Comparison of ENCODE assay signal across 8 mouse cellular contexts in the genomic region with DNA sequence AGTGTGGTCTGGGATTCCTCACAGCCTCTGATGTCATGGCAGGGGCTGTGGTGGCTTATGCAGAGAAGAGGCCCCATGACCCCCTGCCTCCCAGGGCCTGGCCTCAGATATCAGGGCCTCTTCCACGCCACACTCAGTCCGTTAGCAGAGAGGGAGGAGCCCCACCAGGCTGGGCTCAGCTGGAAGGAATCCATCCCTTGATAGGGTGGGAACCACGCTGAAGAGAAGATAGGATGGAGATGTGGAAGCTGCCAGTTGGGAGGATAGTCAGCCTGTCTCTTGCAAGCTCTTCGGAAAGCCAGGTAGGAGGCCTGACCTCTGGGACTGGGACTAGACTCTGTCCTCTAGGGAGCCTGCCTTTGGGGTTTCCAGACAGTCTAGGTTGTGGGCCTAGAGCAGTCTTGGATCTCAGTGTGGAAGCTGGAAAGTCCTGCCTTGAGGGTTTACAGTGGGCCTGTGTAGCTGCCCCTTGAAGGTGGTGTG.
DNase-seq lines count a peak whose midpoint lies in the region; ATAC-seq and TF ChIP-seq lines count a peak whose summit lies in the region.

No protein-coding gene starts in this region.

- peak overlapping the region; percentile 83 for H3K4me2 ChIP-seq in heart, embryonic 11.5 days
- H3K4me2 ChIP-seq in hindbrain, embryonic 11.5 days (replicated peaks; ENCODE audit: low read depth, low read length): peak overlapping the region; percentile 32
- peak overlapping the region; percentile 42 for H3K4me2 ChIP-seq in midbrain, embryonic 11.5 days

- no peaks in the 10 kb centered on the region for H3K36me3 ChIP-seq in heart, embryonic 11.5 days (ENCODE audit: control insufficient read depth, insufficient read depth, low read length)
- no peaks in the 10 kb centered on the region for H3K36me3 ChIP-seq in hindbrain, embryonic 11.5 days (ENCODE audit: control insufficient read depth, insufficient read depth, low read length)
- H3K36me3 ChIP-seq in midbrain, embryonic 11.5 days (ENCODE audit: control insufficient read depth, insufficient read depth, low read length): no peaks in the 10 kb centered on the region

- H3K27me3 ChIP-seq in heart, embryonic 11.5 days (ENCODE audit: control insufficient read depth, insufficient read depth, low read length): no peaks in the 10 kb centered on the region
- no peaks in the 10 kb centered on the region for H3K27me3 ChIP-seq in Patski
- 0 out of 2 replicates have a peak, but pooled peaks cover 3% of the 10 kb centered on the region for H3K27me3 ChIP-seq in hindbrain, embryonic 11.5 days (ENCODE audit: control insufficient read depth, insufficient read depth, low read length)
- peaks cover 28% of the 10 kb centered on the region; the same call in 1 of the 2 replicates for H3K27me3 ChIP-seq in midbrain, embryonic 11.5 days (ENCODE audit: control insufficient read depth, insufficient read depth, low read length)

- WGBS in heart, embryonic 11.5 days (ENCODE audit: insufficient replicate concordance): 6% methylated on average over 4 of the region's 4 CpGs
- WGBS in hindbrain, embryonic 11.5 days: 14% methylated on average over 4 of the region's 4 CpGs
- 17% methylated on average over 4 of the region's 4 CpGs for WGBS in midbrain, embryonic 11.5 days

- intact Hi-C loops in heart, postnatal 36 days (cut with DNase I): no loop called here
- intact Hi-C loops in gastrocnemius, postnatal 14 days (cut with DNase I; ENCODE audit: low total_unique reads): no loop called here

- peak overlapping the region; percentile 73 for H3K9ac ChIP-seq in heart, embryonic 11.5 days (ENCODE audit: low read depth, low read length)
- peak overlapping the region; percentile 40 for H3K9ac ChIP-seq in hindbrain, embryonic 11.5 days (ENCODE audit: low read depth, low read length)
- H3K9ac ChIP-seq in midbrain, embryonic 11.5 days (ENCODE audit: low read length): peak overlapping the region; percentile 17; the same call in 1 of the 2 replicates

- no peaks in the 10 kb centered on the region for H3K9me3 ChIP-seq in heart, embryonic 11.5 days (replicated peaks; ENCODE audit: control insufficient read depth, low read length)
- no peaks in the 10 kb centered on the region for H3K9me3 ChIP-seq in hindbrain, embryonic 11.5 days (ENCODE audit: control insufficient read depth, low read length)
- H3K9me3 ChIP-seq in midbrain, embryonic 11.5 days (ENCODE audit: control insufficient read depth, low read length): no peaks in the 10 kb centered on the region

- in situ Hi-C loops in Patski (cut with MboI; ENCODE audit: low pct_unique_long_range_greater_than_20kb): no loop called here

- H3K27ac ChIP-seq in heart, embryonic 11.5 days (ENCODE audit: low read depth, low read length): peak overlapping the region; percentile 98
- H3K27ac ChIP-seq in hindbrain, embryonic 11.5 days (ENCODE audit: low read depth, low read length): peak overlapping the region; percentile 67
- peak overlapping the region; percentile 71 for H3K27ac ChIP-seq in midbrain, embryonic 11.5 days (ENCODE audit: low read depth, low read length)

- POLR2A ChIA-PET in Patski (lab: Charles Lee): no interaction called here

- peak overlapping the region; percentile 48 for H3K4me3 ChIP-seq in heart, embryonic 11.5 days (ENCODE audit: low read depth, low read length)
- H3K4me3 ChIP-seq in hindbrain, embryonic 11.5 days (ENCODE audit: low read depth, low read length): no peak overlapping the region
- H3K4me3 ChIP-seq in midbrain, embryonic 11.5 days (ENCODE audit: low read depth, low read length): peak overlapping the region; percentile 11; the same call in 1 of the 2 replicates

- peak; percentile 69 for ATAC-seq in heart, embryonic 11.5 days (replicated peaks; ENCODE audit: insufficient number of reproducible peaks, low FRiP score, low TSS enrichment)
- ATAC-seq in Patski: peak; percentile 22
- ATAC-seq in hindbrain, embryonic 11.5 days (ENCODE audit: low FRiP score): peak; percentile 50
- peak; percentile 25 for ATAC-seq in midbrain, embryonic 11.5 days (ENCODE audit: low FRiP score)
- ATAC-seq in activated CD4-positive, CD25-positive, alpha-beta regulatory T cell, adult 4 months: no peak

- peaks cover 78% of the 10 kb centered on the region for H3K4me1 ChIP-seq in heart, embryonic 11.5 days (ENCODE audit: control insufficient read depth, insufficient read depth, low read length)
- H3K4me1 ChIP-seq in hindbrain, embryonic 11.5 days (replicated peaks; ENCODE audit: control insufficient read depth, insufficient read depth, low read length): peaks cover 49% of the 10 kb centered on the region
- H3K4me1 ChIP-seq in midbrain, embryonic 11.5 days (ENCODE audit: control insufficient read depth, insufficient read depth, low read length): peaks cover 84% of the 10 kb centered on the region

- TF ChIP-seq CTCF in Patski (IDR thresholded peaks at IDR 0.05): no peak

- no peak for DNase-seq in heart, postnatal 36 days
- no peak for DNase-seq in Patski (ENCODE audit: low read depth, low spot score)
- DNase-seq in hindbrain, embryonic 11.5 days (ENCODE audit: low spot score): no peak
- no peak for DNase-seq in midbrain, embryonic 11.5 days (ENCODE audit: low spot score, missing footprints)
- no peak for DNase-seq in gastrocnemius, postnatal 14 days
- no peak for DNase-seq in gastrocnemius, adult 8-10 months (ENCODE audit: low spot score in 2 of 2)

- CTCF ChIA-PET in Patski (lab: Charles Lee): interaction anchor here (1.0 kb wide), 2 partner anchors 36 to 96 kb away, joined by 3 to 4 read pairs; no protein-coding TSS in a partner anchor

Comparison
In these comparisons a context has a peak if more than half of its experiments do, and no peak if none do; other contexts are left out.
1. H3K4me2 ChIP-seq: peak in every context shown above with its lines; median percentile 83 in heart, embryonic 11.5 days; 42 in midbrain, embryonic 11.5 days; 32 in hindbrain, embryonic 11.5 days.
2. H3K9ac ChIP-seq: peak in every context shown above with its lines; median percentile 73 in heart, embryonic 11.5 days; 40 in hindbrain, embryonic 11.5 days; 17 in midbrain, embryonic 11.5 days.